Mouse (Mus musculus) CD4-positive naive resting alpha-beta T cell, adult 57 days (primary cell): ENCODE data around the gene Gpr137c. TPM values are rescaled to one million over a fixed set of nuclear protein-coding genes. Genes with fewer than 3 reads are reported as not detected.

Experiments used
- total RNA-seq: library from RNA; stranded (reverse); gene quantifications from one replicate; pipeline ENCODE4 v1.2.4, GENCODE M21; 2023

Gene Gpr137c
- 12.8 TPM for total RNA-seq

DNA sequence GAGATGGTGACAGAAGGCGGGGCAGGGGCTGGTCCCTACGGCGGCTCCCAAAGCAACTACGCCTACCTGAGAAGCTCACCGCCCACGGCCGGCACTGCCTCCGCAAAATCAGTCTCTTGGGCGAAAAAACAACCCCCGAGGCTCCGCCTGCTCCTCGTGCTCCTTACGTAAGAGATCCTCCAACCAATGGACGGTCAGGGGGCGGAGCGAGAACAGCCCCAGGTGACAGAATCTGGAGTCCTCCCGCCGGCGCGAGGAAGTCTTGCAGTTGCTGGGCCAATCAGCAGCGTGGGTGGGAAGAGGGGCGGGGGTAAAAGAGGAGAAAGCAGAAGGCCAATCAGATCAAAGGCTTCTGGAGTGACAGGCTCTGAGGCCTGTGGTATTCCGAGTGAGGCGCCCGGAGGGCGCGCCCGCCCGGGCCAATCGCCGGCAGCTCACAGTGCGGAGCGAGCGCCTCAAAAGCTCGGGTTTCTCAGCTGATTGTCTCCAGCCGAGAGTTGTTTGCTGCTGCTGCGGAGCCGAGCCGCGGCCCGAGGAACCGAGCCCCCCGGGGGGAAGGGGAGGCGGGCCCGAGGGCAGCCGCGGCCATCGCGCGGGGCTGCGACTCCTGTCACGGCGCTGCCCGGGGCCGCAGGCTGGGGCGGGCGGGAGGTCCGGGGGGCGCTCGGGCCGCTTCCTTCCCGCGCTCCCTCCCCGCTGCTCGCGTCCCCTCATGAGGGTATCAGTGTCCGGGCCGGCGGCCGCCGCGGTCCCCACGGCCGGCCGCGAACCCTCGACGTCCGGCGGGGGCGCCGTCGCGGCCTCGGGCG lies at the start of gene Gpr137c:
Gpr137c (plus strand) TSS at position 437 of the 809 bp plus-strand sequence.

DNA sequence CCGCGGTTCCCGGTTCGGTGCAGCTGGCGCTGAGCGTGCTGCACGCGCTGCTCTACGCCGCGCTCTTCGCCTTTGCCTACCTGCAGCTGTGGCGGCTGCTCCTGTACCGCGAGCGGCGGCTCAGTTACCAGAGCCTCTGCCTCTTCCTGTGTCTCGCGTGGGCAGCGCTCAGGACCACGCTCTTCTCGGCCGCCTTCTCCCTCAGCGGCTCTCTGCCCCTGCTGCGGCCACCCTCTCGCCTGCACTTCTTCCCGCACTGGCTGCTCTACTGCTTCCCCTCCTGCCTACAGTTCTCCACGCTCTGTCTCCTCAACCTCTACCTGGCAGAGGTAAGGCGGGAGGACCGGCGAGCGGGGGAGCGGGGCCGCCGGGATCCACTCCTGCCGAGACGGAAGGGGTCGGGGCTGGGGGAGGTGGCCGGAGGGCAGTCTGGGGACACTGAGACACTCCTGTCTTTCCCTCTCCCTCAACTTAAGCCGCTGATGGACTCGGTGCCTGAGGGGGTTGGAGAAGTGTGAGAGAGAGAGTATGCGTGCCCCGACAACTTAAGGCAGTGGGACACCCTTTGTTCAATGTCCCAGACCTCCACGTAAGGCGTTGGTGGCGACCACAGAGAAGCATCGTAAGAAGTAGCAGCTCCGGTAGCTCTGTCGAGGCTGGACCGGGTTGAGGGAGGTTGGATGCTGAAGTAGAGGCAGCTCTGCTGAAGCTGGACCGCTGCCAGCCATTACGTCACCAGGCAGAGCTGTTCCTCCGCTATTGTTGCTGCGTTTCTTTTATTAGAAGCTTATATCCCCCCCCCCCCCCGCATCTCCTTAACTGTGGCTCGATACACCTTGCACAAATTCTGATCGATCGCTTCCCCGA lies 806 bp downstream of the Gpr137c start, which contains the start of gene Txndc16:
Txndc16 (minus strand) TSS at position 239 of the 867 bp plus-strand sequence.

DNA sequence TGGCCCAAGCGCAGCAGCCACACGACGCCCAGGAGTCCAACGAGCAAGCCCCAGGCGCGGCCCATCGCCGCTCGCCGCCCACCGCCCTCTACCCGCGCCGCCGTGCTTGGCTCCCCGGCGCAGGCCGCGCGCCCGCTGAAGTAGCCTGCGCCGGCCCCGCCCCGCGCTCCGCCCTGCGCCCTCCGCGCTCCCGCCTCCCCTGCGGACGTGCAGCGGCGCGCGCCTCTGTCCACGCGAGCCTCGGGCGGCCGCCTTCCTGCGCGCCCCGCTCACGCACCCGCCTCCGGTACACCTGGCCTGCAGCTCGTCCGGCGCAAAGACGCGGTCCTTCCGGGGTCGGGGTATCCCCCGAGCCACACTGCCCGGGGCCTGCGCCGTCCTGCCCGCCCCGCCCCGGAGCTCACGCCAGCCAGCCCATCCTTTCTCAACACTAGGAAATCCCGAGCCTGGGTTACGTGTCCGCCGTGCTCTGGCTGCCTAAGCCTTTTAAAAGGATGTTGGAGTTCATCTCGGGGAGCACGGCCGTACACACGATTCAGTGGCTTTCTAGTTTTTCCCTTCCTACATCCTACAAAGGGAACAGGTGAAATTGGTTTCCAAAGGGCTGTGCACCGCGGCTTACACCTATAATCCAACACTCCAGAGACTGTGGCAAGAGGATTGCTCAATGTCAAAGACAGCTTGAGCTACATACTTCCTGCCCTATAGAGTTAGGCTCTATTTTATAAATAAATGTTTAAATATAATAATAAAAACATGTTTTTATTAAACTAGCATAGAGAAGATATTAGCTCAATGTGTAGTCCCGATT lies 99.1 kb downstream of the Gpr137c start, which contains the start of gene Ero1l:
Ero1l (minus strand) TSS at position 346 of the 811 bp plus-strand sequence.

DNA sequence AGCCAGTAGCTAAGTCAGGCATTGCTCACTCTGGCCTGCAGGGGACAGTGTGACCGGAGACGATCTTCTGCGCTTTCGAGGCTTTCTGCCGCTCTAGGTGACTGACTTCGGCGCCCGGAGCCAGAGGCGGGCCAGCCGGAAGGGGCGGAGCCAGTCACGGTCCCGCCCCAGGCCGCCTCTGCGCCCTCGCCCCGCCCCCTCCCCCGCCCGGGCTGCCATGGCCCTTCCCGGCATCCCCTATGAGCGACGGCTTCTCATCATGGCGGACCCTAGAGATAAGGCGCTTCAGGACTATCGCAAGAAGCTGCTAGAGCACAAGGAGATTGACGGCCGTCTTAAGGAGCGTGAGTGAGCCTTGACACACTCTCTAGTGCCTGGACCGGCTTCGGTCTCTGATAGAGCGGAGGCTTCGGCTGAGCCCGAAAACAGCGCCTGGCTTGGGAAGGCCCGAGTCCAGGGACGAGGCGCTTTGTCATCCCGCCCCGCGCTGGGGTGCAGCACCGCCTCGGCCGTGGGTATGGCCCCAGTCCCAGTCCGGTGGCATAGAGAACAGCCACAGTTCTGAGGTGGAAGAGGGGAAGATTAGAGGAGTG lies 110.2 kb downstream of the Gpr137c start, which contains the start of gene Psmc6:
Psmc6 (plus strand) TSS at position 200 of the 593 bp plus-strand sequence.

Other genes with a start within 250 kb of the Gpr137c start
- gene Ptger2, start 231.5 kb upstream of the Gpr137c start, total RNA-seq: 3.1 TPM
- 41.4 TPM for gene Txndc16, start 611 bp downstream of the Gpr137c start, total RNA-seq
- gene Ero1l, start 99.1 kb downstream of the Gpr137c start, total RNA-seq: 22.4 TPM
- 113 TPM for gene Psmc6, start 110.1 kb downstream of the Gpr137c start, total RNA-seq
- 22.8 TPM for gene Styx, start 131.4 kb downstream of the Gpr137c start, total RNA-seq
- 22.4 TPM for gene Gnpnat1, start 185.2 kb downstream of the Gpr137c start, total RNA-seq